Mouse (Mus musculus): ENCODE measurements around the gene Acadm. TPM values are rescaled to one million over a fixed set of nuclear protein-coding genes. Genes with fewer than 3 reads are reported as not detected.

The Acadm gene
- polyA plus RNA-seq (2012; rRNA removed), result 6.8 and 7.9 TPM in 2 replicates

GRCm38 (mm10) chr3:153944335-153944990, at the start of gene Acadm:
Acadm (minus strand) TSS chr3:153944632.

GRCm38 (mm10) chr3:153973171-153973948, 28.9 kb upstream of the Acadm start, which contains the start of gene Slc44a5:
Slc44a5 (plus strand) TSS chr3:153973436.

GRCm38 (mm10) chr3:153912546-153913509, 31.6 kb downstream of the Acadm start, which contains the start of gene Rabggtb:
Rabggtb (minus strand) TSS chr3:153913009.

GRCm38 (mm10) chr3:153906136-153906871, 38.1 kb downstream of the Acadm start, which contains the start of gene Msh4:
Msh4 (minus strand) TSS chr3:153906138.

Other genes with a start within 250 kb of the Acadm start
- gene St6galnac3, start 219.5 kb downstream of the Acadm start, polyA plus RNA-seq (2012; rRNA removed), result 0.09 and 0.16 TPM in 2 replicates
- gene Asb17, start 100.4 kb downstream of the Acadm start, polyA plus RNA-seq (2012; rRNA removed), result not detected in 2 replicates
- gene Msh4, start 38.5 kb downstream of the Acadm start, polyA plus RNA-seq (2012; rRNA removed), result 0.01 TPM in 1 of 2 replicates, not detected in the other
- gene Rabggtb, start 31.6 kb downstream of the Acadm start, polyA plus RNA-seq (2012; rRNA removed), result 6.2 and 14.0 TPM in 2 replicates
- 0.02 and 0.03 TPM in 2 replicates for gene Slc44a5, start 28.8 kb upstream of the Acadm start, polyA plus RNA-seq (2012; rRNA removed)

All from stomach, adult 2 months (tissue).